Mouse (Mus musculus) forebrain, embryonic 12.5 days (tissue): ENCODE measurements at regions not wholly inside any gene's neighbourhood (a gene's known extent, or its start where the extent isn't known, plus 50 kb on each side); places are given as distances from the start of the nearest gene placed in this dataset.

Source experiments
- ATAC-seq: fragments of 200-750 bp; cut with Nextera tagmentation; 2 replicates; pipeline ENCODE4 v1.8.0; 2017; ENCODE audit warnings: moderate TSS enrichment; ENCODE audit not compliant: low FRiP score
- H3K27ac ChIP-seq: fragments of 300-500 bp; sonication (generic); 2 replicates; pipeline ENCODE4 v1.5.1; 2016; ENCODE audit warnings: mild to moderate bottlenecking
- H3K27me3 ChIP-seq: fragments of 300-500 bp; sonication (generic); 2 replicates; pipeline ENCODE4 v1.6.1; 2016; ENCODE audit warnings: mild to moderate bottlenecking
- H3K36me3 ChIP-seq: fragments of 300-500 bp; sonication (generic); replicated peaks from 2 replicates; pipeline ENCODE4 v1.6.1; 2016; ENCODE audit warnings: mild to moderate bottlenecking
- H3K4me1 ChIP-seq: fragments of 300-500 bp; sonication (generic); 2 replicates; pipeline ENCODE4 v1.6.1; 2016
- H3K4me2 ChIP-seq: fragments of 300-500 bp; sonication (generic); 2 replicates; pipeline ENCODE4 v1.6.1; 2016; ENCODE audit warnings: mild to moderate bottlenecking, moderate library complexity
- H3K4me3 ChIP-seq: fragments of 300-500 bp; sonication (generic); replicated peaks from 2 replicates; pipeline ENCODE4 v1.5.1; 2016; ENCODE audit warnings: mild to moderate bottlenecking
- H3K9ac ChIP-seq: fragments of 300-500 bp; sonication (generic); 2 replicates; pipeline ENCODE4 v1.6.1; 2016; ENCODE audit warnings: mild to moderate bottlenecking
- H3K9me3 ChIP-seq: fragments of 300-500 bp; sonication (generic); 2 replicates; pipeline ENCODE4 v1.6.1; 2016
- WGBS: fragments of 180-500 bp; shearing (Covaris S2); methylation state at CpG from one replicate; pipeline ENCODE4 v1.1.7; 2016; 5-methylcytosine and 5-hydroxymethylcytosine counted together

- H3K4me3 ChIP-seq: no peak overlapping the region
- H3K9ac ChIP-seq: no peak overlapping the region
- no peaks in the 10 kb centered on the region for H3K36me3 ChIP-seq
- H3K27ac ChIP-seq: no peak overlapping the region
- H3K4me1 ChIP-seq: peaks cover 12% of the 10 kb centered on the region
- no peaks in the 10 kb centered on the region for H3K9me3 ChIP-seq
- no peak overlapping the region for H3K4me2 ChIP-seq
- ATAC-seq: no peak
- peaks cover 77% of the 10 kb centered on the region for H3K27me3 ChIP-seq
Observed at GRCm38 (mm10) chr7:136483237-136483636, 411.2 kb upstream of the Mgmt start.

GRCm38 (mm10) chr7:136487556-136487955, 406.9 kb upstream of the Mgmt start:
- 19% methylated on average over 5 of the region's 5 CpGs for WGBS
- Histone ChIP-seq H3K36me3 (no peaks in the 10 kb centered on the region), H3K9me3 (no peaks in the 10 kb centered on the region), H3K27me3 (peaks cover 84% of the 10 kb centered on the region), H3K9ac (no peak overlapping the region), H3K27ac (no peak overlapping the region), H3K4me2 (no peak overlapping the region), H3K4me3 (no peak overlapping the region), H3K4me1 (peaks cover 29% of the 10 kb centered on the region)
- no peak for ATAC-seq

GRCm38 (mm10) chr7:136494862-136495261, 399.6 kb upstream of the Mgmt start:
- H3K4me1 ChIP-seq: peaks cover 43% of the 10 kb centered on the region
- H3K9me3 ChIP-seq: no peaks in the 10 kb centered on the region
- 76% methylated on average over 3 of the region's 3 CpGs for WGBS
- H3K4me3 ChIP-seq: no peak overlapping the region
- H3K36me3 ChIP-seq: no peaks in the 10 kb centered on the region
- H3K9ac ChIP-seq: no peak overlapping the region
- no peak overlapping the region for H3K4me2 ChIP-seq
- no peak for ATAC-seq
- H3K27ac ChIP-seq: no peak overlapping the region
- peaks cover 95% of the 10 kb centered on the region for H3K27me3 ChIP-seq

GRCm38 (mm10) chr7:136496335-136497242, 397.8 kb upstream of the Mgmt start:
- H3K9me3 ChIP-seq: no peaks in the 10 kb centered on the region
- no peak overlapping the region for H3K27ac ChIP-seq
- H3K4me1 ChIP-seq: peaks cover 46% of the 10 kb centered on the region
- H3K27me3 ChIP-seq: peaks cover 89% of the 10 kb centered on the region
- H3K36me3 ChIP-seq: no peaks in the 10 kb centered on the region
- H3K9ac ChIP-seq: no peak overlapping the region
- no peak for ATAC-seq
- WGBS: 26% methylated on average over 19 of the region's 19 CpGs
- peak overlapping the region; percentile 30 for H3K4me2 ChIP-seq
- H3K4me3 ChIP-seq: no peak overlapping the region; the same call in 1 of the 2 replicates

- Histone ChIP-seq H3K4me2 (no peak overlapping the region), H3K27ac (0 out of 2 replicates have a peak overlapping the region, but pooled peaks have one; percentile 31), H3K4me3 (no peak overlapping the region), H3K9ac (no peak overlapping the region), H3K4me1 (peaks cover 60% of the 10 kb centered on the region), H3K9me3 (no peaks in the 10 kb centered on the region), H3K36me3 (no peaks in the 10 kb centered on the region), H3K27me3 (peaks cover 86% of the 10 kb centered on the region)
- 14% methylated on average over 4 of the region's 4 CpGs for WGBS
- ATAC-seq: peak; percentile 68; the same call in 1 of the 2 replicates
Observed at GRCm38 (mm10) chr7:136500059-136500458, 394.4 kb upstream of the Mgmt start.

- Histone ChIP-seq H3K4me1 (peaks cover 57% of the 10 kb centered on the region), H3K36me3 (no peaks in the 10 kb centered on the region), H3K27ac (0 out of 2 replicates have a peak overlapping the region, but pooled peaks have one; percentile 31), H3K9ac (no peak overlapping the region), H3K9me3 (no peaks in the 10 kb centered on the region), H3K4me3 (no peak overlapping the region), H3K4me2 (no peak overlapping the region), H3K27me3 (peaks cover 82% of the 10 kb centered on the region)
- WGBS: 89% methylated on average over 7 of the region's 7 CpGs
- no peak for ATAC-seq
Observed at GRCm38 (mm10) chr7:136501094-136501493, 393.3 kb upstream of the Mgmt start.

GRCm38 (mm10) chr7:136501855-136502847, 392.3 kb upstream of the Mgmt start:
- WGBS: 71% methylated on average over 32 of the region's 32 CpGs
- peaks cover 46% of the 10 kb centered on the region for H3K4me1 ChIP-seq
- H3K4me3 ChIP-seq: no peak overlapping the region
- H3K9me3 ChIP-seq: no peaks in the 10 kb centered on the region
- no peak overlapping the region for H3K4me2 ChIP-seq
- H3K27ac ChIP-seq: peak overlapping the region; percentile 31; the same call in 1 of the 2 replicates
- H3K9ac ChIP-seq: no peak overlapping the region
- H3K36me3 ChIP-seq: no peaks in the 10 kb centered on the region
- peaks cover 73% of the 10 kb centered on the region for H3K27me3 ChIP-seq
- ATAC-seq: no peak

GRCm38 (mm10) chr7:136511389-136511788, 383.0 kb upstream of the Mgmt start:
- Histone ChIP-seq H3K36me3 (no peaks in the 10 kb centered on the region), H3K4me2 (no peak overlapping the region), H3K4me1 (no peaks in the 10 kb centered on the region), H3K4me3 (no peak overlapping the region), H3K9ac (no peak overlapping the region), H3K9me3 (no peaks in the 10 kb centered on the region), H3K27ac (no peak overlapping the region), H3K27me3 (peaks cover 21% of the 10 kb centered on the region; the same call in 1 of the 2 replicates)
- no peak for ATAC-seq
- 77% methylated on average over 6 of the region's 6 CpGs for whole genome bisulfite sequencing

- H3K4me3 ChIP-seq: no peak overlapping the region
- H3K27ac ChIP-seq: no peak overlapping the region
- no peak for ATAC-seq
- no peak overlapping the region for H3K4me2 ChIP-seq
- no peaks in the 10 kb centered on the region for H3K4me1 ChIP-seq
- 69% methylated on average over 1 of the region's 1 CpGs for WGBS
- no peaks in the 10 kb centered on the region for H3K9me3 ChIP-seq
- peaks cover 21% of the 10 kb centered on the region; the same call in 1 of the 2 replicates for H3K27me3 ChIP-seq
- no peaks in the 10 kb centered on the region for H3K36me3 ChIP-seq
- no peak overlapping the region for H3K9ac ChIP-seq
Observed at GRCm38 (mm10) chr7:136515376-136515775, 379.0 kb upstream of the Mgmt start.

- no peak for ATAC-seq
- WGBS: 95% methylated on average over 9 of the region's 9 CpGs
- no peaks in the 10 kb centered on the region for H3K9me3 ChIP-seq
Observed at GRCm38 (mm10) chr7:136525821-136526220, 368.6 kb upstream of the Mgmt start.

GRCm38 (mm10) chr7:136530006-136530785, 364.2 kb upstream of the Mgmt start:
- Histone ChIP-seq H3K9me3 (no peaks in the 10 kb centered on the region), H3K36me3 (no peaks in the 10 kb centered on the region), H3K4me2 (no peak overlapping the region), H3K27me3 (peaks cover 19% of the 10 kb centered on the region; the same call in 1 of the 2 replicates), H3K4me3 (no peak overlapping the region), H3K9ac (no peak overlapping the region), H3K27ac (no peak overlapping the region), H3K4me1 (no peaks in the 10 kb centered on the region)
- ATAC-seq: no peak
- WGBS: 89% methylated on average over 8 of the region's 8 CpGs

More at GRCm38 (mm10) chr7:136525821-136526220, 368.6 kb upstream of the Mgmt start:
- no peak overlapping the region for H3K4me2 ChIP-seq
- no peak overlapping the region for H3K27ac ChIP-seq
- H3K4me1 ChIP-seq: no peaks in the 10 kb centered on the region
- no peak overlapping the region for H3K4me3 ChIP-seq
- H3K9ac ChIP-seq: no peak overlapping the region
- H3K27me3 ChIP-seq: 0 out of 2 replicates have a peak, but pooled peaks cover 14% of the 10 kb centered on the region
- no peaks in the 10 kb centered on the region for H3K36me3 ChIP-seq
